Mouse (Mus musculus) lung, embryonic 14.5 days (tissue): Measurements from ENCODE around the gene Gm21988. TPM values are rescaled to one million over a fixed set of nuclear protein-coding genes. Genes with fewer than 3 reads are reported as not detected.

Experiments
- ATAC-seq: fragments of 200-750 bp; cut with Nextera tagmentation; 2 replicates; pipeline ENCODE4 v1.8.0; 2017; ENCODE audit warnings: mild to moderate bottlenecking, moderate TSS enrichment, moderate library complexity; ENCODE audit not compliant: insufficient read depth
- DNase-seq: peaks from one replicate; pipeline ENCODE4 v3.0.0-alpha.2; 2015
- H3K27ac ChIP-seq: fragments of 300-500 bp; sonication (generic); 2 replicates; pipeline ENCODE4 v1.5.1; 2014; ENCODE audit warnings: low read depth, mild to moderate bottlenecking, moderate library complexity
- H3K27me3 ChIP-seq: fragments of 300-500 bp; sonication (generic); 2 replicates; pipeline ENCODE4 v1.6.1; 2014; ENCODE audit warnings: low read length, control low read depth; ENCODE audit not compliant: insufficient read depth
- H3K36me3 ChIP-seq: fragments of 300-500 bp; sonication (generic); 2 replicates; pipeline ENCODE4 v1.6.1; 2014; ENCODE audit warnings: control low read depth; ENCODE audit not compliant: insufficient read depth
- H3K4me1 ChIP-seq: fragments of 300-500 bp; sonication (generic); 2 replicates; pipeline ENCODE4 v1.6.1; 2014; ENCODE audit warnings: antibody characterized with exemption, control low read depth; ENCODE audit not compliant: insufficient read depth
- H3K4me2 ChIP-seq: fragments of 300-500 bp; sonication (generic); 2 replicates; pipeline ENCODE4 v1.6.1; 2014; ENCODE audit warnings: mild to moderate bottlenecking
- H3K4me3 ChIP-seq: fragments of 300-500 bp; sonication (generic); 2 replicates; pipeline ENCODE4 v1.5.1; 2014; ENCODE audit warnings: low read depth, low read length
- H3K9ac ChIP-seq: fragments of 300-500 bp; sonication (generic); 2 replicates; pipeline ENCODE4 v1.6.1; 2014
- H3K9me3 ChIP-seq: fragments of 300-500 bp; sonication (generic); 2 replicates; pipeline ENCODE4 v1.6.1; 2016; ENCODE audit warnings: low read depth, low read length, control low read depth
- CTCF ChIP-seq: IDR thresholded peaks from 2 replicates; pipeline ENCODE4 v1.5.1; 2016; ENCODE audit warnings: antibody characterized with exemption, low read depth
- WGBS: fragments of 180-500 bp; shearing (Covaris S2); extraction: QIAGEN DNeasy Blood & Tissue Kit; methylation state at CpG from one replicate; pipeline ENCODE4 v1.1.7; 2014; 5-methylcytosine and 5-hydroxymethylcytosine counted together
- polyA plus RNA-seq: library from polyadenylated mRNA; unstranded; fragments of >200 nt; fragmentation: Nextera tagmentation; extraction: Ambion mirVana; gene quantifications from 2 replicates; pipeline ENCODE4 v1.2.1, GENCODE M21; 2014

The Gm21988 gene
- polyA plus RNA-seq, 1 experiment from 2014 or later: 10.8 TPM

- WGBS: 2% methylated on average over 39 of the region's 39 CpGs
- DNase-seq (peak; percentile 49), ATAC-seq (no peak)
- Histone ChIP-seq H3K27ac (peak within 1 kb of the TSS; percentile 74), H3K27me3 (peaks cover 48% of the 10 kb centered on the region), H3K9ac (peak within 1 kb of the TSS; percentile 50), H3K36me3 (0 out of 2 replicates have a peak, but pooled peaks cover 3% of the 10 kb centered on the region), H3K4me3 (peak within 1 kb of the TSS; percentile 39), H3K4me2 (peak within 1 kb of the TSS; percentile 63), H3K9me3 (no peaks in the 10 kb centered on the region), H3K4me1 (peaks cover 6% of the 10 kb centered on the region)
- no peak for TF ChIP-seq CTCF
Observed at GRCm38 (mm10) chr11:70229260-70230010, 10.2 kb downstream of the Gm21988 start, which contains the start of gene Bcl6b. Gene Bcl6b (minus strand): TSS chr11:70229798.

DNA sequence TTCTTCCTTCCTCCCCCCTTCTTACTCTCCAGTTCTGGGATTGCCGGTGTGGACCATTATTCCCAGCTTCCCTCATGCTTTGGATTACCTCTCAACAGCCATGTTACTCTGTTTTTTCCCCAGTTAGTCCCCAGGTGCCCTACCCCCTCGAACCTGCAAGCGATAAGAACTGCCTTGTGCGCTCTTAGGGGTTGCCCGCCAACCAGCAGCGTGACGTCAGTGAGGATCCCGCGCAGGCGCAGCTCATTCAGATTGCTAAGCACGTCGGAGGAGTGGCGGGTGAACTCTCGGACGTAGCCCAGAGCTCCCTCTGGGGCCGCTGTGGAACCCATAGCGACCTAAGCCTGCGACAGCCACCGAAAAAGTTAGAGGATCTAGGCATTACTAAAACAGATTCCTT is 10.8 kb downstream of the Gm21988 start:
- peaks cover 6% of the 10 kb centered on the region for H3K4me1 ChIP-seq
- H3K27me3 ChIP-seq: peaks cover 48% of the 10 kb centered on the region
- WGBS: under 1% methylated on average over 19 of the region's 19 CpGs

DNA sequence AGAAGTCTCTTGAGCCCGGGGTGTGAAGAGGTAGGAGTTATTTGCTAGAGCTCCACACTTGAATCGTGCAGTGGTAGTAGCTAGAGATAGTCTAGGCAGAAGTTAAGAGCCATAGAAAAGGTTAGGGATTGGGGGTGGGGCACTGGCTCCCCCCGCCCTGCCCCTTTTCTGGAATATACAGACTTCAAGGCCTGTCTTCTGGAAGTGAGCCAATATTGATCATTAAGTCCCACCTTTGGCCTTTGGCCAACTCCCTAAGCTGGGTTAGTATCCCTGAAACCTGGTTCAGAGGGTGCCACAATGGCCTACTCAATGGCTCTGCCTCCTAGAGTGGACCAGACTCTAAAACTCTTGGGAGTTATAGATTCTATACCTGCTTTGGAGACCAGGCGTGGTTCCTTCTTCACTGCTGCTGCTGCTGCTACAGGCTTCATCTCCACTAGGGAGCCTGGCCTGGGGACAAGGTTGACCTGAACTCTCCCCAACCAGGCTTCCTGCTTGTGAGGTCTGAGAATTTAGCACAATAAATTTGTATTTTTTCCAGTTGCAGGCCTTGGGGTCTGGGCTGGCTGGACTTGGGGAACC is 11.9 kb downstream of the Gm21988 start:
- ATAC-seq (no peak), DNase-seq (no peak)
- H3K4me3 ChIP-seq: peak overlapping the region; percentile 39
- peak overlapping the region; percentile 12; the same call in 1 of the 2 replicates for H3K27ac ChIP-seq
- H3K9me3 ChIP-seq: no peaks in the 10 kb centered on the region
- H3K4me2 ChIP-seq: peak overlapping the region; percentile 63
- H3K27me3 ChIP-seq: peaks cover 48% of the 10 kb centered on the region
- H3K4me1 ChIP-seq: peaks cover 6% of the 10 kb centered on the region; the same call in 1 of the 2 replicates
- H3K9ac ChIP-seq: peak overlapping the region; percentile 50; the same call in 1 of the 2 replicates
- H3K36me3 ChIP-seq: 0 out of 2 replicates have a peak, but pooled peaks cover 3% of the 10 kb centered on the region
- 77% methylated on average over 4 of the region's 4 CpGs for WGBS
- TF ChIP-seq CTCF: no peak

More for the DNA sequence above, 10.8 kb downstream of the Gm21988 start:
- H3K36me3 ChIP-seq: 0 out of 2 replicates have a peak, but pooled peaks cover 3% of the 10 kb centered on the region
- no peaks in the 10 kb centered on the region for H3K9me3 ChIP-seq
- H3K27ac ChIP-seq: peak overlapping the region; percentile 74
- H3K4me2 ChIP-seq: peak overlapping the region; percentile 63
- ATAC-seq: peak; percentile 57
- TF ChIP-seq CTCF: no peak
- peak overlapping the region; percentile 50 for H3K9ac ChIP-seq
- peak overlapping the region; percentile 39 for H3K4me3 ChIP-seq
- DNase-seq: peak; percentile 94

- Histone ChIP-seq H3K4me3 (peak overlapping the region; percentile 39), H3K9me3 (no peaks in the 10 kb centered on the region), H3K27me3 (peaks cover 48% of the 10 kb centered on the region), H3K27ac (no peak overlapping the region), H3K9ac (peak overlapping the region; percentile 45), H3K36me3 (0 out of 2 replicates have a peak, but pooled peaks cover 3% of the 10 kb centered on the region), H3K4me1 (peaks cover 6% of the 10 kb centered on the region; the same call in 1 of the 2 replicates), H3K4me2 (peak overlapping the region; percentile 63)
- DNase-seq: no peak
- no peak for ATAC-seq
- 31% methylated on average over 5 of the region's 5 CpGs for WGBS
- TF ChIP-seq CTCF: no peak
Observed at GRCm38 (mm10) chr11:70227126-70227525, 12.5 kb downstream of the Gm21988 start.

GRCm38 (mm10) chr11:70226602-70226890 is 13.1 kb downstream of the Gm21988 start:
- 8% methylated on average over 18 of the region's 18 CpGs for WGBS
- no peak for TF ChIP-seq CTCF
- H3K9ac ChIP-seq: peak overlapping the region; percentile 45
- H3K27ac ChIP-seq: no peak overlapping the region
- H3K4me1 ChIP-seq: peaks cover 11% of the 10 kb centered on the region; the same call in 1 of the 2 replicates
- peak overlapping the region; percentile 63 for H3K4me2 ChIP-seq
- ATAC-seq (no peak), DNase-seq (no peak)
- peaks cover 48% of the 10 kb centered on the region for H3K27me3 ChIP-seq
- no peaks in the 10 kb centered on the region for H3K9me3 ChIP-seq
- 0 out of 2 replicates have a peak, but pooled peaks cover 3% of the 10 kb centered on the region for H3K36me3 ChIP-seq
- peak overlapping the region; percentile 39 for H3K4me3 ChIP-seq

- Histone ChIP-seq H3K27ac (peak overlapping the region; percentile 16), H3K36me3 (0 out of 2 replicates have a peak, but pooled peaks cover 3% of the 10 kb centered on the region), H3K9me3 (no peaks in the 10 kb centered on the region), H3K9ac (peak overlapping the region; percentile 45), H3K27me3 (peaks cover 48% of the 10 kb centered on the region), H3K4me3 (peak overlapping the region; percentile 39), H3K4me1 (peaks cover 14% of the 10 kb centered on the region; the same call in 1 of the 2 replicates), H3K4me2 (peak overlapping the region; percentile 63)
- 18% methylated on average over 27 of the region's 27 CpGs for WGBS
- DNase-seq (no peak), ATAC-seq (no peak)
- no peak; the same call in 1 of the 2 replicates for TF ChIP-seq CTCF
Observed at GRCm38 (mm10) chr11:70225798-70226601, 13.6 kb downstream of the Gm21988 start.
